Comparison of ENCODE assay signal across 8 mouse cellular contexts in genomic region chr12:80123227-80123803, GRCm38 (mm10). TPM values are rescaled to one million over a fixed set of nuclear protein-coding genes. Genes with fewer than 3 reads are reported as not detected.
DNase-seq lines count a peak whose midpoint lies in the region; ATAC-seq and TF ChIP-seq lines count a peak whose summit lies in the region.

No protein-coding gene starts in this region.

- peaks cover 7% of the 10 kb centered on the region for H3K4me1 ChIP-seq in heart, adult 2 months (ENCODE audit: control insufficient read depth, insufficient read depth, low read length)
- peaks cover 15% of the 10 kb centered on the region for H3K4me1 ChIP-seq in embryonic facial prominence, embryonic 12.5 days
- peaks cover 50% of the 10 kb centered on the region for H3K4me1 ChIP-seq in intestine, embryonic 16.5 days (ENCODE audit: control insufficient read depth, insufficient read depth, low read length)

- no peak overlapping the region for H3K4me2 ChIP-seq in embryonic facial prominence, embryonic 12.5 days (replicated peaks)
- peak overlapping the region; percentile 9; the same call in 1 of the 2 replicates for H3K4me2 ChIP-seq in intestine, embryonic 16.5 days (ENCODE audit: low read depth, low read length)

- H3K9ac ChIP-seq in heart, adult 2 months (ENCODE audit: low read depth, low read length) = no peak overlapping the region
- H3K9ac ChIP-seq in embryonic facial prominence, embryonic 12.5 days = no peak overlapping the region
- H3K9ac ChIP-seq in intestine, embryonic 16.5 days (ENCODE audit: low read depth, low read length) = 0 out of 2 replicates have a peak overlapping the region, but pooled peaks have one; percentile 30

- no peaks in the 10 kb centered on the region for H3K9me3 ChIP-seq in embryonic facial prominence, embryonic 12.5 days
- no peaks in the 10 kb centered on the region for H3K9me3 ChIP-seq in intestine, embryonic 16.5 days (ENCODE audit: control insufficient read depth, low read length)

- DNase-seq in heart, adult 2 months = no peak
- DNase-seq in heart, postnatal 4 days = no peak
- peak; percentile 86 for DNase-seq in lung, postnatal 10 days
- no peak for DNase-seq in spleen, adult 18-20 months
- DNase-seq in left cerebral cortex, postnatal 25 days (ENCODE audit: low spot score in 2 of 2) = no peak
- DNase-seq in adrenal gland, postnatal 36 days = no peak

- no peaks in the 10 kb centered on the region for H3K27me3 ChIP-seq in heart, adult 2 months (ENCODE audit: control insufficient read depth, insufficient read depth, low read length)
- H3K27me3 ChIP-seq in embryonic facial prominence, embryonic 12.5 days = no peaks in the 10 kb centered on the region
- H3K27me3 ChIP-seq in intestine, embryonic 16.5 days (replicated peaks; ENCODE audit: control insufficient read depth, insufficient read depth, low read length) = no peaks in the 10 kb centered on the region

- intact Hi-C loops in heart, adult 2 months (cut with DNase I) = no loop called here
- intact Hi-C loops in left cerebral cortex, postnatal 25 days (cut with DNase I) = no loop called here

- H3K27ac ChIP-seq in heart, adult 2 months = peak overlapping the region; percentile 21; the same call in 1 of the 2 replicates
- H3K27ac ChIP-seq in embryonic facial prominence, embryonic 12.5 days = peak overlapping the region; percentile 67
- peak overlapping the region; percentile 88 for H3K27ac ChIP-seq in intestine, embryonic 16.5 days (ENCODE audit: low read length)

- TF ChIP-seq EP300 in heart, adult 2 months (IDR thresholded peaks at IDR 0.05; ENCODE audit: insufficient read depth, low read depth, low read length) = no peak

- peaks cover 5% of the 10 kb centered on the region for H3K36me3 ChIP-seq in heart, adult 2 months (ENCODE audit: control insufficient read depth, insufficient read depth, low read length)
- H3K36me3 ChIP-seq in embryonic facial prominence, embryonic 12.5 days = 0 out of 2 replicates have a peak, but pooled peaks cover 8% of the 10 kb centered on the region
- 0 out of 2 replicates have a peak, but pooled peaks cover 3% of the 10 kb centered on the region for H3K36me3 ChIP-seq in intestine, embryonic 16.5 days (ENCODE audit: control insufficient read depth, insufficient read depth, low read length)

- TF ChIP-seq POLR2A in heart, adult 2 months (IDR thresholded peaks at IDR 0.05; ENCODE audit: insufficient read depth, low read depth, low read length) = no peak

- no peak for TF ChIP-seq CTCF in heart, adult 2 months (IDR thresholded peaks at IDR 0.05)

- H3K79me2 ChIP-seq in heart, adult 2 months (replicated peaks; ENCODE audit: control insufficient read depth, insufficient read depth, low read length) = no peaks in the 10 kb centered on the region; the same call in 1 of the 2 replicates

- peak; percentile 53; the same call in 1 of the 2 replicates for ATAC-seq in embryonic facial prominence, embryonic 12.5 days (ENCODE audit: insufficient number of reproducible peaks, insufficient read depth, low FRiP score, low TSS enrichment)
- peak; percentile 83 for ATAC-seq in intestine, embryonic 16.5 days

- 26% methylated on average over 4 of the region's 4 CpGs for WGBS in heart, adult 2 months
- WGBS in embryonic facial prominence, embryonic 12.5 days = 51% methylated on average over 4 of the region's 4 CpGs
- 15% methylated on average over 4 of the region's 4 CpGs for WGBS in intestine, embryonic 16.5 days

- no peak overlapping the region for H3K4me3 ChIP-seq in heart, adult 2 months
- H3K4me3 ChIP-seq in embryonic facial prominence, embryonic 12.5 days = no peak overlapping the region
- H3K4me3 ChIP-seq in intestine, embryonic 16.5 days (ENCODE audit: low read length) = no peak overlapping the region

RNA-seq across cellular contexts. Expression of gene Zfp36l1, which starts 10.5 kb away (rescaled TPM):
- total RNA-seq in heart, adult 2 months (2021) = 10 to 100 TPM; 74.4 to 79.4 TPM
- 43.3 and 65.0 TPM in 2 replicates for polyA plus RNA-seq in heart, adult 2 months (2012; rRNA removed)
- 100 to 1,000 TPM; 174 to 188 TPM for total RNA-seq in heart, postnatal 4 days (2021)
- 115 and 124 TPM in 2 replicates for polyA plus RNA-seq in embryonic facial prominence, embryonic 12.5 days (2016; fragmentation: Nextera tagmentation; extraction: Ambion mirVana)
- 79.7 and 89.1 TPM in 2 replicates for polyA plus RNA-seq in intestine, embryonic 16.5 days (2015; fragmentation: Nextera tagmentation; extraction: Ambion mirVana)
- 10 to 100 TPM; 35.3 to 42.8 TPM for total RNA-seq in left cerebral cortex, postnatal 25 days (2021)
- 100 to 1,000 TPM; 230 to 283 TPM for total RNA-seq in adrenal gland, postnatal 36 days (2021)

Comparison
In these comparisons a context has a peak if more than half of its experiments do, and no peak if none do; other contexts are left out.
1. H3K27ac ChIP-seq: peak in every context shown above with its lines; median percentile 88 in intestine, embryonic 16.5 days; 67 in embryonic facial prominence, embryonic 12.5 days; 21 in heart, adult 2 months.